Mouse (Mus musculus) megakaryocyte, embryonic 14.5 days (primary cell): ENCODE results near the gene Icam5.

ENCODE experiments used
- FLI1 ChIP-seq: IDR thresholded peaks from 2 replicates; pipeline ENCODE4 v1.6.1; 2012; ENCODE audit warnings: low read length, inconsistent platforms, mixed read lengths
- GATA1 ChIP-seq: IDR thresholded peaks from 3 replicates; pipeline ENCODE4 v1.6.1; 2012; ENCODE audit warnings: mixed read lengths, low read length, inconsistent platforms, borderline replicate concordance

DNA sequence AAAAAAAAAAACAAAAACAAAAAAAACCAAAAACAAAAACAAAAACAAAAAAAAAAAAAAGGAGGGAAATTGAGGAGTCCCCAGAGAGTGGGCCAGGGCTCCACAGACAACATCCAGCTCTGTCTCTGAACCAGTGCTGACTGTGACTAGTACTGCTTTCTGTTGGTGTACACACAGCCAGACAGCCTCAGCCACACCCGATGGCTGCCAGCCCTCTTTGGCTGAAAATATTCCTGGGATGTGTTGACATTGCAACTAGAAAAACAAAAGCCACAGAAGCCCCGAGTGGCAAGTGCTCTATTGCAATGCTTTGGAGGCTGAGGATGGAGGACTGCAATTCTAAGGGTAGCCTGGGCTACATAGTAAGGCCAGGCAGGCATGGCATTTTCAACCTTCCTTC is 21.5 kb upstream of the Icam5 start:
- TF ChIP-seq GATA1 = no peak
- no peak for TF ChIP-seq FLI1
